Mouse (Mus musculus) embryonic fibroblast, embryonic 13.5 days (primary cell): Measurements from ENCODE around the gene Synj2.

ENCODE experiments used
- CTCF ChIP-seq: IDR thresholded peaks from 2 replicates; pipeline ENCODE4 v1.5.1; 2011; ENCODE audit warnings: mild to moderate bottlenecking, control low read depth, low read length, moderate library complexity, borderline replicate concordance; ENCODE audit not compliant: insufficient read depth
- POLR2A ChIP-seq: IDR thresholded peaks from 2 replicates; pipeline ENCODE4 v1.6.1; 2011; ENCODE audit warnings: low read depth, mild to moderate bottlenecking, control low read depth, low read length, moderate library complexity

DNA sequence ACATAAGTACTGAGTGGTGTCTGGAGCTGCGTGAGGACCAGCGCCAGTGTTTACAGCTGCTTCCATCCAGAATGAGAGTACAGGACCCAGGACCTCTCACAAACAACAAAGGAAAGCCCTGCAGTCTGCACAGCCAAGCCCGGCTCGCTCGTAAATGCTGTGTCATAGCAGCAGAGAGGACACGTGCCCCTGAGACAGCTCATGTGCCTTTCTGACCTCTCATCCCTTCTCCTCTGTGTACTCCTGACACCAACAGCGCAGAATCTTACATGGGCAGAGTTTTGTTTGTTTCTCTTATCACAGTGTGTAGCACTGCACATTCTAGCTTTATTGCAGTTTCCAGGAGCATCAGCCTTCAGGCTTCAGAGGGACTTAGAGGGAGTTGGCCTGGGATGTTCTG, 14.4 kb upstream of the Synj2 start:
- TF ChIP-seq CTCF (no peak), POLR2A (no peak)
